Mouse (Mus musculus): Measurements from ENCODE around the gene Foxred1. TPM values are rescaled to one million over a fixed set of nuclear protein-coding genes. Genes with fewer than 3 reads are reported as not detected.

Foxred1 gene
- total and polyA plus RNA-seq, 2 experiments = 28.9 to 31.8 TPM

DNA sequence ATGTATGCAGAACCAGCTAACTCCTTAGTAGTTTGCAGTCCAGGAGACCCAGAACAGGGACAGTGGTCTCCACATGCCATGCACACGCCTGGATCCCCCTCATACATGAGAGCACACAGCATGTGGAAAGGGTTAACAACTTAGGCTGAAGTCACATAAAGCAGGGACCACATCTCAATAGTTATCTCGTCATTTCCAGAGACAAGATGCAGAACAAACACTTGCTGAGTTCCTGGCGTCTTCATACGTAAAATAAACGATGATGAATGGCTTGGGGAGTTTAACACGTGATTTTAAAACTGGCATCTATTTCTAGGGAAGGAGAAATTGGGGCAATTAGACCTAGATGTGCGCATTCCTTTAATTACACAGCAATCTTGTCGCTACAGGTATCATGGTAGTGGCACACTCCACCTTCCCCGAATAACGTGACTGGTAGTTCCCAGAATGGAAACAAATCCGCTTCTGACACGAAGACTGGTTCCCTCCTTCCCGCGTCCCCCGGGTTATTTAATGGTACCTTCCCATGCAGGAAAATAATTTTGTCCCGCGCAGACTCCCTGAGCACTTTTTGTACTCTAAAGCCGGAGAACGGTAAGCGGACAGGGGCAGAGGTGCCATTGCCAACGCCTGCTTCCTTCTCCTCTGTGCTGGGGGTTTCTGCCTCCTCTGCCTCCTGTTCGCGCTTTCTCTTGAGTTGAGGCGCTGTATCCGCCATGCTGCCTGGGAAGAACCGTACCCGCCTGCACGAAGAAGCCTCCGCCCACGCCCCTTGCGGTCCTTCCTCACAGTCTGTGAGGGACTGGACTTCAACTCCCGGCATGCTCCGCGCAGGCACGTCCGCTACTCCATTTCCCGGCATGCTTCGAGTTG, 35.4 kb downstream of the Foxred1 start, which contains the start of gene Dcps:
Dcps (minus strand) TSS at position 811 of the 873 bp plus-strand sequence.
- H3K4me3 ChIP-seq (ENCODE audit: insufficient read depth, low read depth, low read length) = peak within 1 kb of the TSS; percentile 71
- peaks cover 3% of the 10 kb centered on the region for H3K4me1 ChIP-seq (ENCODE audit: control insufficient read depth, insufficient read depth, low read length)
- WGBS = under 1% methylated on average over 38 of the region's 38 CpGs
- H3K27ac ChIP-seq (replicated peaks; ENCODE audit: insufficient read depth, low read depth, low read length) = peak within 1 kb of the TSS; percentile 82
- 0 out of 2 replicates have a peak, but pooled peaks have one; percentile 27 for TF ChIP-seq CTCF (IDR thresholded peaks at IDR 0.05; ENCODE audit: low read depth, low read length)
- TF ChIP-seq POLR2A (IDR thresholded peaks at IDR 0.05; ENCODE audit: extremely low read depth, insufficient read depth, low read length) = peak; percentile 63
- no peaks in the 10 kb centered on the region for H3K27me3 ChIP-seq (ENCODE audit: control insufficient read depth, insufficient read depth, low read length)
- H3K9ac ChIP-seq (ENCODE audit: low read depth, low read length) = peak within 1 kb of the TSS; percentile 75
- H3K79me2 ChIP-seq (ENCODE audit: control insufficient read depth, insufficient read depth, low read length) = no peaks in the 10 kb centered on the region
- H3K36me3 ChIP-seq (ENCODE audit: control insufficient read depth, insufficient read depth, low read length) = peaks cover 4% of the 10 kb centered on the region
- DNase-seq (ENCODE audit: extremely low read depth, low read depth, low spot score) = peak; percentile 93

GRCm38 (mm10) chr9:35173331-35173730, 37.5 kb downstream of the Foxred1 start:
- WGBS = 87% methylated on average over 1 of the region's 1 CpGs
- peaks cover 10% of the 10 kb centered on the region for H3K4me1 ChIP-seq (ENCODE audit: control insufficient read depth, insufficient read depth, low read length)
- H3K27me3 ChIP-seq (ENCODE audit: control insufficient read depth, insufficient read depth, low read length) = no peaks in the 10 kb centered on the region
- H3K36me3 ChIP-seq (ENCODE audit: control insufficient read depth, insufficient read depth, low read length) = peaks cover 6% of the 10 kb centered on the region
- H3K4me3 ChIP-seq (ENCODE audit: insufficient read depth, low read depth, low read length) = no peak overlapping the region
- TF ChIP-seq CTCF (IDR thresholded peaks at IDR 0.05; ENCODE audit: low read depth, low read length) (no peak), POLR2A (IDR thresholded peaks at IDR 0.05; ENCODE audit: extremely low read depth, insufficient read depth, low read length) (no peak)
- H3K27ac ChIP-seq (replicated peaks; ENCODE audit: insufficient read depth, low read depth, low read length) = no peak overlapping the region
- no peak for DNase-seq (ENCODE audit: extremely low read depth, low read depth, low spot score)
- no peak overlapping the region for H3K9ac ChIP-seq (ENCODE audit: low read depth, low read length)
- no peaks in the 10 kb centered on the region for H3K79me2 ChIP-seq (ENCODE audit: control insufficient read depth, insufficient read depth, low read length)

GRCm38 (mm10) chr9:35170071-35170470, 40.8 kb downstream of the Foxred1 start:
- Histone ChIP-seq H3K27ac (replicated peaks; ENCODE audit: insufficient read depth, low read depth, low read length) (no peak overlapping the region), H3K27me3 (ENCODE audit: control insufficient read depth, insufficient read depth, low read length) (no peaks in the 10 kb centered on the region), H3K9ac (ENCODE audit: low read depth, low read length) (no peak overlapping the region), H3K79me2 (ENCODE audit: control insufficient read depth, insufficient read depth, low read length) (peaks cover 3% of the 10 kb centered on the region; the same call in 1 of the 2 replicates), H3K4me3 (ENCODE audit: insufficient read depth, low read depth, low read length) (no peak overlapping the region), H3K4me1 (ENCODE audit: control insufficient read depth, insufficient read depth, low read length) (peaks cover 22% of the 10 kb centered on the region), H3K36me3 (ENCODE audit: control insufficient read depth, insufficient read depth, low read length) (peaks cover 6% of the 10 kb centered on the region)
- TF ChIP-seq POLR2A (IDR thresholded peaks at IDR 0.05; ENCODE audit: extremely low read depth, insufficient read depth, low read length) = no peak
- TF ChIP-seq CTCF (IDR thresholded peaks at IDR 0.05; ENCODE audit: low read depth, low read length) = no peak
- 91% methylated on average over 7 of the region's 7 CpGs for WGBS
- DNase-seq (ENCODE audit: extremely low read depth, low read depth, low spot score) = no peak

DNA sequence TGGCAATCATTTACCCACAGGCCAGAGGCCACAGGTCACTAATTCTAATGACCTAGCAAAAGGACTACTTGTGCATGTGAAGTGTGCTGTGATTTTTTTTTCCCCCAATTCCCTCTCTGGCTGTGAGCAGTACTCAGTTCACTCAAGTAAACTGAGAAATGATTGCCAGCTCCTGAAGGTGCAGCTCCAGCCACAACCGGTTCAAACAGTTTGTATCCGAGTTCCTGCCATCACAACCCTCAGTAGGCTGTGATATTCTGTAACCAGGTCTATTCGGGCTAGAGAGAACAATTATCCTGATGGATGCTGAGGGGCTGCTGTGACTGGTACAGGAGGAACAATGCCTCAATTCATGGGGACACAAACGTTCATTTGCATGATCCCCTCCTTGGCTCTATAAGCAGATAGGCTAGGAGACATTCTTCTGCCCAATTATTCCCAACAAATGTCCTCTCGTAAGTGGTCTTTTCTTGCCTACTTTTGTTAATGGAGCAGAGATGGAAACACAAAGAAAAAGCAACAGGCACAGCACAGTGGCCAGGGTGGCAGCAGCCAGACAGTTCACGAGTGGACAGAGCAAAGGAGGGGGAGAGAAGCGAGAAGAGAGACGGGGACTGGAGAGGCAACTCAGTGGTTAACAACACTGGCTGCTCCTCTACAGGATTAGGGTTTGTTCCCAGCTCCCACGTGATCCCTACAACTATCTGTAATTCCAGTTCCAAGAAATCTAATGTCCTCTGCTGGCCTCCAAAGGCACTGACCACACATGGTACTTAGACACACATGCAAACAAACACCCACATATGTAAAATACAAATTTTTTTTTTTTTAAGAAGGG, 43.8 kb downstream of the Foxred1 start:
- TF ChIP-seq POLR2A (IDR thresholded peaks at IDR 0.05; ENCODE audit: extremely low read depth, insufficient read depth, low read length) = no peak
- no peak for TF ChIP-seq CTCF (IDR thresholded peaks at IDR 0.05; ENCODE audit: low read depth, low read length)
- Histone ChIP-seq H3K36me3 (ENCODE audit: control insufficient read depth, insufficient read depth, low read length) (peaks cover 6% of the 10 kb centered on the region), H3K4me1 (ENCODE audit: control insufficient read depth, insufficient read depth, low read length) (peaks cover 36% of the 10 kb centered on the region), H3K27me3 (ENCODE audit: control insufficient read depth, insufficient read depth, low read length) (no peaks in the 10 kb centered on the region), H3K4me3 (ENCODE audit: insufficient read depth, low read depth, low read length) (no peak overlapping the region; the same call in 1 of the 2 replicates), H3K9ac (ENCODE audit: low read depth, low read length) (peak overlapping the region; percentile 19), H3K79me2 (ENCODE audit: control insufficient read depth, insufficient read depth, low read length) (peaks cover 3% of the 10 kb centered on the region; the same call in 1 of the 2 replicates), H3K27ac (replicated peaks; ENCODE audit: insufficient read depth, low read depth, low read length) (peak overlapping the region; percentile 82)
- WGBS = 29% methylated on average over 9 of the region's 9 CpGs
- peak; percentile 93 for DNase-seq (ENCODE audit: extremely low read depth, low read depth, low spot score)

DNA sequence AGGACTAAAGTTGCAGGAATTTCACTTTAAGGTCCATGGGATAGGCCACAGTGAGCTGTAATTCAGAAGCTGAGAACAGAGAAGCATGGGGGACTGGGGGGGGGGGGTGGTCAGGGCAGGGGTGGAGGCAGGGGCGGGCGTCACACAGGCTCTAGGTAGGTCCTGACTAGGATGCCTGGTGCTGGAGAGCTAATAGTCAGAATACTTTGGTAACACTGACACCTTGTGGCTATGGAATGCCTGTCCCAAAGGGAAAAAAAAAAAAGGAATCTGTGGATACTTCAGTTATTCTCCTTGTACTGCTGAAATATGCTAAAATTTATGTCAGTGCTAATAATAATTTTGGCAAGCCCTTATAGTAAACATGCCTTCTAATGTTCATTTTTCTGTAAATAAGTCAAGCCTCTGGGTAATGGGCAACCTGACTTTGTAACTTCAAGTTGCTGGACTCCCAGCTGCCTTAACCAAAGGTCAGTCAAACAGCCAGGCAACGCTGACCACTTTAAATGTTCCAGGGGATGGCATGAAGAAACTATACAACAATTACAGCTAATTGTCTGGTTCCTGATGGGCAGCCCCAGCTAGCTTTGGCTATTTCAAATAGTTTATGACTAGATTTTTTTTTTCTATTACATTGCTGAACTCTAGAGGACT, 44.6 kb downstream of the Foxred1 start:
- TF ChIP-seq CTCF (IDR thresholded peaks at IDR 0.05; ENCODE audit: low read depth, low read length) = peak; percentile 45; the same call in 1 of the 2 replicates
- TF ChIP-seq POLR2A (IDR thresholded peaks at IDR 0.05; ENCODE audit: extremely low read depth, insufficient read depth, low read length) = no peak
- Histone ChIP-seq H3K4me3 (ENCODE audit: insufficient read depth, low read depth, low read length) (no peak overlapping the region), H3K79me2 (ENCODE audit: control insufficient read depth, insufficient read depth, low read length) (peaks cover 3% of the 10 kb centered on the region; the same call in 1 of the 2 replicates), H3K4me1 (ENCODE audit: control insufficient read depth, insufficient read depth, low read length) (peaks cover 37% of the 10 kb centered on the region), H3K27ac (replicated peaks; ENCODE audit: insufficient read depth, low read depth, low read length) (peak overlapping the region; percentile 82), H3K9ac (ENCODE audit: low read depth, low read length) (peak overlapping the region; percentile 59; the same call in 1 of the 2 replicates), H3K27me3 (ENCODE audit: control insufficient read depth, insufficient read depth, low read length) (no peaks in the 10 kb centered on the region), H3K36me3 (ENCODE audit: control insufficient read depth, insufficient read depth, low read length) (peaks cover 6% of the 10 kb centered on the region)
- WGBS = 4% methylated on average over 3 of the region's 3 CpGs
- peak; percentile 75 for DNase-seq (ENCODE audit: extremely low read depth, low read depth, low spot score)

Measured in liver, adult 2 months (tissue).